Mouse (Mus musculus) urinary bladder, postnatal 14 days (tissue): ENCODE measurements around the gene Zkscan14.
"Not testable (repeated sequence)": the region's sequence is repeated elsewhere in the genome, so short reads cannot be mapped to it uniquely, and the experiment has no call there.

Experiments used
- DNase-seq: peaks from one replicate; pipeline ENCODE4 v3.0.0; 2021; ENCODE audit warnings: low spot score

Gene Zkscan14

GRCm38 (mm10) chr5:145201321-145201991 is at the start of gene Zkscan14:
Gene Zkscan14, minus strand, starts transcription at chr5:145201868.
- DNase-seq, result peak; percentile 74

- no peak for DNase-seq
Measured at GRCm38 (mm10) chr5:145249520-145249919, 47.9 kb upstream of the Zkscan14 start.

GRCm38 (mm10) chr5:145234636-145235035 is 33.0 kb upstream of the Zkscan14 start:
- DNase-seq, result no peak

GRCm38 (mm10) chr5:145231893-145232411 is 30.3 kb upstream of the Zkscan14 start:
- DNase-seq, result no peak

GRCm38 (mm10) chr5:145231367-145231871 is 29.8 kb upstream of the Zkscan14 start, which contains the start of gene Zfp655:
Gene Zfp655, plus strand, starts transcription at chr5:145231715.
- DNase-seq, result peak; percentile 98

- no peak for DNase-seq
Measured at GRCm38 (mm10) chr5:145230641-145231040, 29.0 kb upstream of the Zkscan14 start.

- not testable (repeated sequence) for DNase-seq
Measured at GRCm38 (mm10) chr5:145229283-145229682, 27.6 kb upstream of the Zkscan14 start.

GRCm38 (mm10) chr5:145226453-145226852 is 24.8 kb upstream of the Zkscan14 start:
- DNase-seq, result no peak

GRCm38 (mm10) chr5:145223395-145223794 is 21.7 kb upstream of the Zkscan14 start:
- no peak for DNase-seq

GRCm38 (mm10) chr5:145222840-145223239 is 21.2 kb upstream of the Zkscan14 start:
- DNase-seq, result peak; percentile 53

- DNase-seq, result no peak
Measured at GRCm38 (mm10) chr5:145219981-145220380, 18.3 kb upstream of the Zkscan14 start.

- DNase-seq, result no peak
Measured at GRCm38 (mm10) chr5:145218671-145219070, 17.0 kb upstream of the Zkscan14 start.

- no peak for DNase-seq
Measured at GRCm38 (mm10) chr5:145218206-145218605, 16.5 kb upstream of the Zkscan14 start.

- DNase-seq, result no peak
Measured at GRCm38 (mm10) chr5:145217746-145218145, 16.1 kb upstream of the Zkscan14 start.

- DNase-seq, result no peak
Measured at GRCm38 (mm10) chr5:145214679-145215078, 13.0 kb upstream of the Zkscan14 start.

GRCm38 (mm10) chr5:145213505-145213904 is 11.8 kb upstream of the Zkscan14 start:
- no peak for DNase-seq

- DNase-seq, result no peak
Measured at GRCm38 (mm10) chr5:145212216-145212615, 10.5 kb upstream of the Zkscan14 start.

GRCm38 (mm10) chr5:145211340-145211739 is 9.7 kb upstream of the Zkscan14 start:
- no peak for DNase-seq

GRCm38 (mm10) chr5:145208391-145208790 is 6.7 kb upstream of the Zkscan14 start:
- DNase-seq, result peak; percentile 26

- DNase-seq, result no peak
Measured at GRCm38 (mm10) chr5:145207954-145208353, 6.3 kb upstream of the Zkscan14 start.

- no peak for DNase-seq
Measured at GRCm38 (mm10) chr5:145207385-145207784, 5.7 kb upstream of the Zkscan14 start.

GRCm38 (mm10) chr5:145205041-145205440 is 3.4 kb upstream of the Zkscan14 start:
- no peak for DNase-seq

GRCm38 (mm10) chr5:145203936-145204691 is 2.4 kb upstream of the Zkscan14 start, which contains the start of gene Zkscan5:
Gene Zkscan5, plus strand, starts transcription at chr5:145204562.
- DNase-seq, result peak; percentile 99
